15 mouse cellular contexts compared by ENCODE assay signal in the genomic region with DNA sequence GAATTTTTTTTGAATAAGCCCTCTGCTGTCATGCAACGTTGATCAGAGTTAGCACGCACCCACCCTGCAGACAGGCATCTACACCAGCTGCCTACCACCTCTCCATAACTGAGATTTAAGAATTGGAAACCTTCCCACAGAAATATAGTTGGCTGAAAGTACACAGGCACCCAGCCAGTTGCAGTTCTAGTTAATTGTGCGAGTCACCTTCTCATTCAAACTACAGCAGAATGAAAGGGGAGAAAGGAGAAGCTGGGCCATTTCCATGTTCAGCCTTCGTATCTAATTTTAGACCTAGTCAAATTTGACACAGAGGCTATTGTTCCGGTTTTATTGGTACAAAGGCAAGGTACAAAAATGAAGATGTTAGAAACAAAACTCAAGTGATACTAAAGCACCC. TPM values are rescaled to one million over a fixed set of nuclear protein-coding genes. Genes with fewer than 3 reads are reported as not detected.
DNase-seq lines count a peak whose midpoint lies in the region; ATAC-seq lines count a peak whose summit lies in the region.
"Had no signal": no experiment of that assay in that cellular context is flagged by ENCODE, and none has a peak within 500 bp of the region (broad histone marks: within the 10 kb centered on the region; RNA-seq: fewer than 3 reads in every experiment).

No protein-coding gene starts in this region.

- no peaks in the 10 kb centered on the region for H3K27me3 ChIP-seq in splenic B cell, adult 2 months (ENCODE audit: control insufficient read depth, insufficient read depth, low read length, poor library complexity, severe bottlenecking)
- H3K27me3 ChIP-seq: embryonic facial prominence, embryonic 13.5 days; forebrain, embryonic 12.5 days; intestine, embryonic 15.5 days; liver, embryonic 13.5 days; neural tube, embryonic 12.5 days had no signal

- peak; percentile 36 for ATAC-seq in frontal cortex, adult (ENCODE audit: low TSS enrichment)
- ATAC-seq in activated CD4-positive, CD25-positive, alpha-beta regulatory T cell, adult 4 months: no peak
- ATAC-seq: intestine, embryonic 15.5 days had no signal

- H3K36me3 ChIP-seq in splenic B cell, adult 2 months (ENCODE audit: control insufficient read depth, insufficient read depth, low read length, poor library complexity, severe bottlenecking): no peaks in the 10 kb centered on the region
- H3K36me3 ChIP-seq: embryonic facial prominence, embryonic 13.5 days; forebrain, embryonic 12.5 days; intestine, embryonic 15.5 days; liver, embryonic 13.5 days; neural tube, embryonic 12.5 days had no signal

- DNase-seq in frontal cortex, postnatal 10 days (ENCODE audit: low spot score in 2 of 2): no peak
- DNase-seq in right cerebral cortex, adult 18-20 months: peak; percentile 51
- no peak for DNase-seq in right cerebral cortex, postnatal 4 days
- DNase-seq in layer of hippocampus, adult 8-10 months (ENCODE audit: low spot score in 2 of 2): peak; percentile 15 to 19
- peak; percentile 74 for DNase-seq in splenic B cell, adult 2 months (ENCODE audit: low read depth, low spot score)
- no peak for DNase-seq in adrenal gland, adult 8-10 months
- DNase-seq: cerebellum, postnatal 14 days; liver, embryonic 13.5 days; midbrain, embryonic 14.5 days had no signal

RNA-seq across cellular contexts. Expression of a gene that starts 2.9 kb away (rescaled TPM):
- total RNA-seq in layer of hippocampus, adult 8-10 months (2022): 10 to 100 TPM; 29.8 to 32.3 (median 30.1) TPM
- 10 to 100 TPM; 21.3 to 22.3 TPM for polyA plus RNA-seq in activated CD4-positive, CD25-positive, alpha-beta regulatory T cell, adult 4 months (2017; shearing (Covaris generic))
- 10 to 100 TPM; 22.5 to 42.2 (median 30.2) TPM for total RNA-seq in adrenal gland, adult 8-10 months (2022)

Comparison
In these comparisons a context has a peak if more than half of its experiments do, and no peak if none do; other contexts are left out.
1. DNase-seq: peak in right cerebral cortex, adult 18-20 months (single experiment), layer of hippocampus, adult 8-10 months (2 of 2) and splenic B cell, adult 2 months (single experiment); none in frontal cortex, postnatal 10 days (0 of 2), right cerebral cortex, postnatal 4 days (single experiment) and adrenal gland, adult 8-10 months (single experiment).